22 mouse cellular contexts compared by ENCODE assay signal in genomic region chr16:33635836-33636595, GRCm38 (mm10). TPM values are rescaled to one million over a fixed set of nuclear protein-coding genes. Genes with fewer than 3 reads are reported as not detected.
A peak's percentile ranks its signal among the peaks of the same experiment; 100 is the strongest.
DNase-seq lines count a peak whose midpoint lies in the region; TF ChIP-seq lines count a peak whose summit lies in the region.
"Had no signal": no experiment of that assay in that cellular context is flagged by ENCODE, and none has a peak within 500 bp of the region (broad histone marks: within the 10 kb centered on the region; RNA-seq: fewer than 3 reads in every experiment).

No protein-coding gene starts in this region.

- H3K4me3 ChIP-seq in layer of hippocampus, adult 2 months, result no peak overlapping the region
- H3K4me3 ChIP-seq: embryonic facial prominence, embryonic 12.5 days; heart, adult 2 months; hindbrain, embryonic 13.5 days; limb, embryonic 15.5 days; midbrain, embryonic 13.5 days had no signal

- no peak for TF ChIP-seq CTCF in layer of hippocampus, adult 2 months (conservative IDR thresholded peaks at IDR 0.05)

- intact Hi-C loops in left cerebral cortex, postnatal 36 days (cut with DNase I), result no loop called here

- peak; percentile 41 to 50 for DNase-seq in cerebellum, postnatal 10 days
- no peak for DNase-seq in cerebellum, adult 11-12 months
- DNase-seq in layer of hippocampus, adult 2 months (ENCODE audit: low spot score in 2 of 2), result peak in 1 of 2 experiments; percentile 19
- no peak for DNase-seq in layer of hippocampus, postnatal 10 days (ENCODE audit: low spot score in 2 of 2)
- peak; percentile 62 for DNase-seq in brain, adult 2 months (ENCODE audit: low read depth, low spot score)
- peak; percentile 22 to 30 for DNase-seq in left cerebral cortex, postnatal 36 days (ENCODE audit: low spot score in 2 of 2)
- DNase-seq in thymus, postnatal 25 days, result no peak
- DNase-seq in MN1 (ENCODE audit: low spot score), result no peak
- DNase-seq: adrenal gland, postnatal 14 days; cerebellum, adult 9-11 months; gastrocnemius, postnatal 10 days; heart, adult 2 months; kidney, adult 2 months; kidney, postnatal 10 days; lung, embryonic 14.5 days; spleen, adult 18-20 months; thymus, postnatal 36 days had no signal

- peak overlapping the region; percentile 32; the same call in 1 of the 2 replicates for H3K27ac ChIP-seq in layer of hippocampus, adult 2 months
- H3K27ac ChIP-seq: embryonic facial prominence, embryonic 12.5 days; heart, adult 2 months; hindbrain, embryonic 13.5 days; limb, embryonic 15.5 days; liver, embryonic 14.5 days; midbrain, embryonic 13.5 days had no signal

RNA-seq across cellular contexts. Expression of gene Heg1, which starts 48.2 kb away (rescaled TPM):
- 10 to 100 TPM; 24.6 to 28.8 TPM for total RNA-seq in layer of hippocampus, adult 2 months (2021)
- 10 to 100 TPM; 31.9 to 32.4 TPM for total RNA-seq in layer of hippocampus, postnatal 10 days (2021)
- total RNA-seq in left cerebral cortex, postnatal 36 days (2021), result 10 to 100 TPM; 28.8 to 36.7 TPM

Comparison
In these comparisons a context has a peak if more than half of its experiments do, and no peak if none do; other contexts are left out.
1. DNase-seq: peak in cerebellum, postnatal 10 days (2 of 2), brain, adult 2 months (single experiment) and left cerebral cortex, postnatal 36 days (2 of 2); none in cerebellum, adult 11-12 months (single experiment), layer of hippocampus, postnatal 10 days (0 of 2), thymus, postnatal 25 days (single experiment) and MN1 (single experiment).